ENCODE assay signal across 19 mouse cellular contexts in genomic region chr3:110055915-110056314, GRCm38 (mm10).
DNase-seq lines count a peak whose midpoint lies in the region; ATAC-seq and TF ChIP-seq lines count a peak whose summit lies in the region.
"Had no signal": no experiment of that assay in that cellular context is flagged by ENCODE, and none has a peak within 500 bp of the region (broad histone marks: within the 10 kb centered on the region; RNA-seq: fewer than 3 reads in every experiment).

No protein-coding gene starts in this region.

- no peak for ATAC-seq in neural tube, embryonic 15.5 days (ENCODE audit: low FRiP score)
- ATAC-seq in intestine, embryonic 15.5 days, result no peak
- ATAC-seq: activated CD4-positive, CD25-positive, alpha-beta regulatory T cell, adult 4 months had no signal

- TF ChIP-seq CTCF in brain, embryonic 14.5 days (IDR thresholded peaks at IDR 0.05; ENCODE audit: borderline replicate concordance, extremely low read depth, insufficient read depth, insufficient read length), result no peak
- no peak for TF ChIP-seq CTCF in cortical plate, adult 2 months (IDR thresholded peaks at IDR 0.05; ENCODE audit: extremely low read depth, insufficient read depth, low read length)

- 74% methylated on average over 6 of the region's 6 CpGs for WGBS in neural tube, embryonic 15.5 days
- 91% methylated on average over 6 of the region's 6 CpGs for WGBS in intestine, embryonic 15.5 days

- H3K4me1 ChIP-seq in cortical plate, adult 2 months (ENCODE audit: control insufficient read depth, insufficient read depth, low read length), result no peaks in the 10 kb centered on the region
- H3K4me1 ChIP-seq in neural tube, embryonic 15.5 days, result no peaks in the 10 kb centered on the region
- no peaks in the 10 kb centered on the region for H3K4me1 ChIP-seq in intestine, embryonic 15.5 days (replicated peaks)
- H3K4me1 ChIP-seq: embryonic facial prominence, embryonic 12.5 days; forebrain, embryonic 13.5 days; heart, embryonic 13.5 days; limb, embryonic 15.5 days had no signal

- no peak overlapping the region for H3K9ac ChIP-seq in neural tube, embryonic 15.5 days (replicated peaks)
- no peak overlapping the region for H3K9ac ChIP-seq in intestine, embryonic 15.5 days
- H3K9ac ChIP-seq: embryonic facial prominence, embryonic 12.5 days; forebrain, embryonic 13.5 days; heart, embryonic 13.5 days; limb, embryonic 15.5 days had no signal

- H3K27me3 ChIP-seq in neural tube, embryonic 15.5 days (replicated peaks), result no peaks in the 10 kb centered on the region
- no peaks in the 10 kb centered on the region for H3K27me3 ChIP-seq in intestine, embryonic 15.5 days (replicated peaks)
- H3K27me3 ChIP-seq: embryonic facial prominence, embryonic 12.5 days; forebrain, embryonic 13.5 days; heart, embryonic 13.5 days; limb, embryonic 15.5 days had no signal

- peak; percentile 7 to 22 for DNase-seq in layer of hippocampus, adult 18-20 months (ENCODE audit: low spot score in 2 of 2)
- DNase-seq in layer of hippocampus, adult 9-10 months (ENCODE audit: low spot score), result no peak
- peak; percentile 34 for DNase-seq in brain, embryonic 14.5 days (ENCODE audit: low read depth)
- DNase-seq in kidney, adult 9 months, result no peak
- DNase-seq: cerebellum, postnatal 14 days; gastrocnemius, postnatal 36 days; kidney, adult 18-20 months; kidney, postnatal 36 days; lung, adult 18-20 months; midbrain, embryonic 14.5 days had no signal

- H3K9me3 ChIP-seq in neural tube, embryonic 15.5 days (replicated peaks), result 0 out of 2 replicates have a peak, but pooled peaks cover 3% of the 10 kb centered on the region
- no peaks in the 10 kb centered on the region for H3K9me3 ChIP-seq in intestine, embryonic 15.5 days
- H3K9me3 ChIP-seq: embryonic facial prominence, embryonic 12.5 days; forebrain, embryonic 13.5 days; limb, embryonic 15.5 days had no signal

- peak overlapping the region; percentile 32 for H3K4me3 ChIP-seq in cortical plate, adult 2 months (ENCODE audit: insufficient read depth, low read length)
- no peak overlapping the region for H3K4me3 ChIP-seq in neural tube, embryonic 15.5 days (replicated peaks)
- H3K4me3 ChIP-seq in intestine, embryonic 15.5 days (replicated peaks), result no peak overlapping the region
- H3K4me3 ChIP-seq: embryonic facial prominence, embryonic 12.5 days; forebrain, embryonic 13.5 days; heart, embryonic 13.5 days; limb, embryonic 15.5 days had no signal

- no peak for TF ChIP-seq POLR2A in brain, embryonic 14.5 days (IDR thresholded peaks at IDR 0.05; ENCODE audit: borderline replicate concordance, extremely low read depth, insufficient read depth, insufficient read length, poor library complexity, severe bottlenecking)
- TF ChIP-seq POLR2A in cortical plate, adult 2 months (IDR thresholded peaks at IDR 0.05; ENCODE audit: extremely low read depth, insufficient read depth, low read length), result no peak

- no peaks in the 10 kb centered on the region for H3K36me3 ChIP-seq in neural tube, embryonic 15.5 days
- H3K36me3 ChIP-seq in intestine, embryonic 15.5 days, result no peaks in the 10 kb centered on the region
- H3K36me3 ChIP-seq: embryonic facial prominence, embryonic 12.5 days; heart, embryonic 13.5 days; limb, embryonic 15.5 days had no signal

- peak overlapping the region; percentile 5; the same call in 1 of the 2 replicates for H3K4me2 ChIP-seq in neural tube, embryonic 15.5 days
- H3K4me2 ChIP-seq in intestine, embryonic 15.5 days (replicated peaks), result no peak overlapping the region
- H3K4me2 ChIP-seq: embryonic facial prominence, embryonic 12.5 days; forebrain, embryonic 13.5 days; heart, embryonic 13.5 days; limb, embryonic 15.5 days had no signal

- no peak overlapping the region for H3K27ac ChIP-seq in cortical plate, adult 2 months (ENCODE audit: insufficient read depth, low read length)
- no peak overlapping the region for H3K27ac ChIP-seq in neural tube, embryonic 15.5 days (replicated peaks)
- no peak overlapping the region for H3K27ac ChIP-seq in intestine, embryonic 15.5 days
- H3K27ac ChIP-seq: embryonic facial prominence, embryonic 12.5 days; forebrain, embryonic 13.5 days; heart, embryonic 13.5 days; limb, embryonic 15.5 days; macrophage had no signal

Comparison
In these comparisons a context has a peak if more than half of its experiments do, and no peak if none do; other contexts are left out.
1. DNase-seq: peak in layer of hippocampus, adult 18-20 months (2 of 2) and brain, embryonic 14.5 days (single experiment); none in layer of hippocampus, adult 9-10 months (single experiment) and kidney, adult 9 months (single experiment).